In genomic region chr14:26610689-26611088, GRCm38 (mm10) we compare ENCODE assay signal across 17 mouse cellular contexts.
"Had no signal": no experiment of that assay in that cellular context is flagged by ENCODE, and none has a peak within 500 bp of the region (broad histone marks: within the 10 kb centered on the region; RNA-seq: fewer than 3 reads in every experiment).

No protein-coding gene starts in this region.

- H3K9me3 ChIP-seq: midbrain, embryonic 10.5 days; midbrain, embryonic 12.5 days; neural tube, embryonic 13.5 days; stomach, embryonic 15.5 days had no signal

- H3K9ac ChIP-seq: liver, embryonic 14.5 days; lung, embryonic 14.5 days; midbrain, embryonic 12.5 days; neural tube, embryonic 13.5 days; stomach, embryonic 15.5 days had no signal

- ATAC-seq: midbrain, embryonic 16.5 days had no signal

- H3K27me3 ChIP-seq: midbrain, embryonic 12.5 days; neural tube, embryonic 13.5 days; stomach, embryonic 15.5 days had no signal

- H3K4me2 ChIP-seq: lung, embryonic 14.5 days; midbrain, embryonic 12.5 days; neural tube, embryonic 13.5 days; stomach, embryonic 15.5 days had no signal

- H3K27ac ChIP-seq: liver, embryonic 14.5 days; midbrain, embryonic 10.5 days; midbrain, embryonic 12.5 days; neural tube, embryonic 13.5 days; stomach, embryonic 15.5 days; stomach, postnatal 0 days had no signal

- H3K4me3 ChIP-seq: midbrain, embryonic 10.5 days; midbrain, embryonic 12.5 days; myocyte; neural tube, embryonic 13.5 days; stomach, embryonic 15.5 days had no signal

- DNase-seq: lung, adult 18-20 months; lung, embryonic 14.5 days; lung, postnatal 10 days; lung, postnatal 4 days; midbrain, embryonic 14.5 days; right cerebral cortex, postnatal 14 days; thymus, adult 2 months; thymus, postnatal 25 days; thymus, postnatal 4 days had no signal

- H3K4me1 ChIP-seq: midbrain, embryonic 10.5 days; midbrain, embryonic 12.5 days; neural tube, embryonic 13.5 days; stomach, embryonic 15.5 days had no signal
